Mouse (Mus musculus): ENCODE results near the gene Gm10322.

DNA sequence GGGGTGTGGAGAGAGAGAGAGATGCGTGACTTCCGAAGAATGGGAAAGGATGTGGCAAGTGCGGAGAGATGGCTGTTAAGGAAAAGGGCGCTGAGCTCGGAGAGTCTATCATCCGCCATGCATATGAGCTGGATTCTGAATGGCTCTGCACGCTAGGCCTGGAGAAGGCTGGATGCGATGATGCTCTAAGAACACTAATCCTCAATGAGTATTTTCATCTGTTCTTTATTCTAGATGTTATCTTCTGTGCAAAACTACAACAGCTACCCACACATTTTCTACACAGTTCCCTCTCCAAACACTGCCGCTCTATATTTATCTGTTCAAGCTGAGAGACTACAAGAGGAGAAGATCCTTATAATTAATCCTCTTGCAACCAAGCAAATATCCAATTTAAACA is 25.3 kb upstream of the Gm10322 start:
- no peak for TF ChIP-seq POLR2A (IDR thresholded peaks at IDR 0.05; ENCODE audit: borderline replicate concordance, extremely low read depth, low read depth, low read length)
- TF ChIP-seq CTCF (IDR thresholded peaks at IDR 0.05; ENCODE audit: insufficient read depth, low read length), result no peak

All from lung, adult 2 months (tissue).